Mouse (Mus musculus) embryo, embryonic 9.5 days (tissue): ENCODE measurements around the gene B4galnt1.

Experiments
- DNase-seq: peaks from one replicate; pipeline ENCODE4 v3.0.0-alpha.2; 2017; ENCODE audit errors: extremely low spot score

Gene B4galnt1

DNA sequence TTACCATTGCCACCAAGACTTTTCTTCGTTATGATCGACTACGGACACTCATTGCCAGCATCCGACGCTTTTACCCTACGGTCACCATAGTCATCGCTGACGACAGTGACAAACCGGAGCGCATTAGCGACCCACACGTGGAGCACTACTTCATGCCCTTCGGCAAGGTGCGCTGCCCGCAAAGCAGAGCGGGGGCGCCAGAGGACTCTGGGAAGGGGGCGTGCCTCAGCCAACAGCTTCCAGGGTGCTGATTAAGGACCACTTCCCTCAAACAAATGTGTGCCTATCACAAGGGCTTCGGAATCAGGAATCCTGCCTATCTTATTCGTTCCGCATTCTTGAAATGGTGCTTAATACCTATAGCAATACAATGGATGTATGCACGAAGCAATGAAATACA lies 5.0 kb downstream of the B4galnt1 start:
- peak; percentile 65 for DNase-seq

DNA sequence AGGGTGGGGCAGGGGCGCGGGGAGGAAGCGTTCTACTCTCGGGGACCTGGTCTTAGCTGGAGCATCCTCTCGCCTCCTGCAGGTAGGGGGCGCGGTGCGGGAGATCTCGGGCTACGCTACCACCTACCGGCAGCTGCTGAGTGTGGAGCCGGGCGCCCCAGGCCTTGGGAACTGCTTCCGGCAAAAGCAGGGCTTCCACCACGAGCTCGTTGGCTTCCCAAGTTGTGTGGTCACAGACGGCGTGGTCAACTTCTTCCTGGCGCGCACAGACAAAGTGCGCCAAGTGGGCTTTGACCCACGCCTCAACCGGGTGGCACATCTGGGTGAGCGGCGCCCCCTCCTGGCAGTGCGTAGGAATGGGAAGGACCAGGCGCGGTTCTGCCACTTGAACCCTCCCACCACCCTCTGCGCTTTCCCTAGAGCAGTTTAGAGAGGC lies 5.8 kb downstream of the B4galnt1 start:
- peak; percentile 83 for DNase-seq

DNA sequence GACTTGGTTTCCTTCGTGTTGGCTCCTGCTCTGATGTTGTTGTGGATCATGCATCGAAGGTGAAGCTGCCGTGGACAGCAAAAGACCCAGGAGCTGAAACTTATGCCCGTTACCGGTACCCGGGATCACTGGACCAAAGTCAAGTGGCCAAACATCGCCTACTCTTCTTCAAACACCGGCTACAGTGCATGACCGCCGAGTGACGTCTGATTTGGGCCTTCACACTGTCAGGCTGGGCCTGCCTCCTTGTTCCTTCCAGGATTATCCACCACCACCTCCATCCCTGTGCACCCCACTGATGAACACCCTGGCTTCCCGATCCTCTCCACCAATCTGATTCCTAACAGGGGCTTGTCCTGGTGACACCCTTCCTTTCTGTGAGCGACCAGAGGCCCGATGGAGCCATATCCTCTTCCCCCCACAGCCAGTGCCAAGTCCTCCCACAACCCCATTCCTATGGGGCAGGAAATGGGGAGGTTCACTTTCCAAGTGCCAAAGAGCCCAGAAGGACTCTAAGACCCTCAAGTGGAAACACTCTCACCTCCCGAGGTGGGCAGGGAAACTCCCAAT lies 6.7 kb downstream of the B4galnt1 start:
- DNase-seq = no peak

GRCm38 (mm10) chr10:127173148-127174065 lies 8.4 kb downstream of the B4galnt1 start:
- DNase-seq = no peak

DNA sequence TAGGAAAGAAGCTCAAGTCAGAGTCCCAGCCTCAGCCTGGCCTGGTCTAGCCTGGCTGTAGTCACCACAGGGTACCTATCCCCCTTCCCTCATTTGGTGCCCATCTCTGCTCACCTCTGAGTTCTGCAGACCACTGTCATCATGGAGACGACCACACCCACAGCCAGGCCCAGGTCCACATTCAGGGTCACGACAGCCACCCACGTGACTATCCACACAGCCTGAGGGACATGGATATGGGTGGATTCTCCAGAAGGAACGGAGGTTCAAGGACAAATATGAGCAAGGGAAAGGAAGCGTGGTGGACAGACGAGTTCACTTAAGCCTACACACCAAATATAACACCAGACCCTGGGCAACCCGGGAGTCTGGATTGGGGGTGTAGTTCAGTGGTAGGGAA lies 9.1 kb downstream of the B4galnt1 start:
- DNase-seq = no peak

DNA sequence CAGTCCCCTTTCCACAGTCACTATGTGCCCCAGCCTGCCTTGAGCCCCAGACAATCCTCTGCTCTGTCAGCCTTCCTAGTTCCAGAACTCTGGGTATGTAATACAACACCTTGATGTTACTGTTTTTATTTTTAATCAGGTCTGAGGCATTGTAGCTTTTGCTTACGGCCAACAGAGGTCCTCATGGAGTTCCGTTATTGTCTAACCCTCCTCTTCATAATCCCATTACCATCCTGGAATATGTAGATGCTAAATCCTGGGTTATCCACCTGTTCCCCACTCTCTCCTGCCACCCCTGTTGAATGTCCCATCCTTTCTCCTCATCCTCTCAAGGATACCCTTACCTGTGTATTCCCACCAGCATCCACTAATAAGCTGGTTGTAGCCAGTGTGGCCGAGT lies 11.2 kb downstream of the B4galnt1 start:
- no peak for DNase-seq

- DNase-seq = no peak
Measured at GRCm38 (mm10) chr10:127176756-127177155, 11.7 kb downstream of the B4galnt1 start.

GRCm38 (mm10) chr10:127177235-127177634 lies 12.2 kb downstream of the B4galnt1 start:
- DNase-seq = no peak

DNA sequence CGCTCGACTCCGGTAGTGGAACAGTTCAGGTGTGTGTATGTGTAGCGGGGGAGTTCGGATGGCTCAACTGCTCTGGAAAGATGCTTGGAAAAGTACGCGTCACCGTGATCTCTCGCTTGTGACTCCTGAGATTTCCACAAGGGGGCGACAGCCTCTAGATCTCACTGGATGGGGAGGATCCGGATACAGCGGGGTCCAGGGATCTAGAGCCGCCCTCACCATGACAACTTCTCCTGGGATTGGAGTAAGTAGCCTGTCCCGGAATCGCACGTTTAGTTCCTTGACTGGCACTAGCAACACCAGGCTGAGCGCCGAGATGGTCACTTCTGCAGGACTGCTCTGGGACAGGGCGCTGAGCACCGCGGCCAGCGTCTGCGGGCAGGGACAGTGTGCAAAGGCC lies 12.7 kb downstream of the B4galnt1 start:
- DNase-seq = peak; percentile 87

- no peak for DNase-seq
Measured at GRCm38 (mm10) chr10:127178286-127179027, 13.4 kb downstream of the B4galnt1 start.

GRCm38 (mm10) chr10:127179871-127180694 lies 15.1 kb downstream of the B4galnt1 start, which contains the start of gene Slc26a10:
Gene Slc26a10 (minus strand): TSS chr10:127180645.
- no peak for DNase-seq

- no peak for DNase-seq
Measured at GRCm38 (mm10) chr10:127180695-127181047, 15.6 kb downstream of the B4galnt1 start.

DNA sequence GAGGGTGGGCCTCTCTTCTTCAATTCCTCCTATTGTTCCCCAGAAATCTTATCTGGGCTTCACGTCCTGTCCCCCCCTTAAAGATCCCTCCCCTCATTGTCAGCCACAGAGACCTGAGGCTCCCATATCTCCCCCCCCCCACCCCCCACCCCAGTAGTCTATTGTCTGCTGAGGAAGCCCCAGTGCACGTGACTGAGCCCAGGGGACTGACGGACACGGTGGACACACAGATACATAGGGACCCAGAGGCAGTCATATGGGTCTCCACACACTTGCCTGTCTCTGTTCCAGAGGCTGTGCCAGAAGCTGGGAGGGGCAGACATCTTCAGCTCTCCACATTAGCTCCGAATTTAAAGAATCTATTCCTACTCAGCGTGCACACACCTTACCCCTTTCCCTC lies 16.5 kb downstream of the B4galnt1 start:
- DNase-seq = no peak

GRCm38 (mm10) chr10:127182624-127183023 lies 17.6 kb downstream of the B4galnt1 start:
- no peak for DNase-seq

- peak; percentile 45 for DNase-seq
Measured at GRCm38 (mm10) chr10:127183759-127184158, 18.7 kb downstream of the B4galnt1 start.

GRCm38 (mm10) chr10:127185101-127185500 lies 20.1 kb downstream of the B4galnt1 start:
- no peak for DNase-seq

- no peak for DNase-seq
Measured at GRCm38 (mm10) chr10:127185506-127185905, 20.5 kb downstream of the B4galnt1 start.

GRCm38 (mm10) chr10:127186451-127186850 lies 21.4 kb downstream of the B4galnt1 start:
- no peak for DNase-seq

- no peak for DNase-seq
Measured at GRCm38 (mm10) chr10:127187371-127188078, 22.5 kb downstream of the B4galnt1 start.

GRCm38 (mm10) chr10:127188079-127188453 lies 23.0 kb downstream of the B4galnt1 start:
- no peak for DNase-seq
